Mouse (Mus musculus) kidney, adult 2 months (tissue): ENCODE data around the gene Maats1.

Experiments used
- CTCF ChIP-seq: fragments of 200-500 bp; conservative IDR thresholded peaks from 2 replicates; pipeline ENCODE4 v1.5.1; 2011; ENCODE audit warnings: low read depth, mild to moderate bottlenecking, control low read depth, low read length, moderate library complexity, mixed read lengths; ENCODE audit not compliant: insufficient read depth, insufficient read length
- POLR2A ChIP-seq: fragments of 200-500 bp; IDR thresholded peaks from one replicate; pipeline ENCODE4 v1.6.1; 2011; ENCODE audit warnings: low read depth, low read length, control low read depth

DNA sequence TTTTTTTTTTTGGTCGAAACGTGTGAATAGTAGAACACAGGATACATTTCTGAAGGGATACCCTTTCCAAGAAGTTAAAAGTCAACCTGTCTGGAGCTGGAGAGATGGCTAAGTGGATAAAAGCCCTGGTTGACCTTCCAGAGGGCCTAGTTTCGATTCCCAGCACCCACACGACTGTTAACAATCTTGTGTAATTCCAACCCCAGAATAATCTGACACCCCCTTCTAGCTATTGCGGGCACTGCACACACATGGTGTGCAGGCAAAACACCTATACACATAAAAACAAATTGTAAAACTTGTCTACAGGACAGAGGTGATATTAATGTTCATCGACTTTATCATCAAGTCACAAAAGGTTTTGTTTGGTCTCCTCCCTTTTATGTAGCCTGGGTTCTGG is 5.6 kb upstream of the Maats1 start:
- TF ChIP-seq POLR2A (no peak), CTCF (no peak)
